Mouse (Mus musculus) kidney, postnatal 14 days (tissue): ENCODE measurements around the gene Ralb.

ENCODE experiments used
- DNase-seq: peaks from one replicate; pipeline ENCODE4 v3.0.0; 2022; ENCODE audit warnings: mixed read lengths

Ralb gene

DNA sequence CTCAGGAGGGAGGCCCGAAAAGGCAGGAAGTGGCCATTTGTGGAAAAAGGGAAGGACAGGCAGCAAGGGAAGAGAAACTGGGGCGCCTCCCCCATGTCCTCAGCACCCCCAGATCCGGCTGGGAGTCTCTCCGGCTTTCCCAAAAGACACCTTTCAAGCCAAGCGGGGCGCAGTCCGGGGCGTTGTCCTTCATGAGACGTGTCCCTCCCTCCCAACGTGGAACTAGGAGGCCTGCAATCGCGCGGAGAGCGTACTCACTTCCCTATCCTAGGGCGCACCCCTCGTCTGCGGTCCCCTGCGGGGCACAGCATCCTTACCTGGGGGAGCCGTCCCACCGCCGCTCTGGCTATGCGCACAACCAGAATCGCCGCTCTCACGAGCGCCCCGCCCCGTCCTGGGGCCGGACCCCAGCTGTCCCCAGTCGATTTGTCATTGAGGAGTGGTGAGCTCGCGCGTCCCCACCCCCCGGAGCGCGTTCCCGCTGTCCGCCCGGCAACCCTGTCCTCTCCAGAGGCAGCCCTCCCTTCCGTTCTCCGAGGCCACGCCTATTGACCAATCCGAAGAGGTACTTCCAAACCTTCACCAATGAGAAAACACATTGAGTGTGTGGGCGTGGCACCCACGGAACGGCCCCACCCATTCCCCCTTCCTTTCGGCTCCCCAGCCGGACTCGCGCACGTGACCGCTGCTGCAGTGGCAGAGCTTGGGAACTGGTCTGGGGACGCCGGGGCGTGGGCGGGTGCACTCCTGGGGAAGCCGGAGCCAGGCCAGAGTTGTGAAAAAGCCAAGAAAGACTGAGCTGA, at the start of gene Ralb:
Ralb (minus strand) TSS at position 535 of the 803 bp plus-strand sequence.
- peak; percentile 99 for DNase-seq

DNA sequence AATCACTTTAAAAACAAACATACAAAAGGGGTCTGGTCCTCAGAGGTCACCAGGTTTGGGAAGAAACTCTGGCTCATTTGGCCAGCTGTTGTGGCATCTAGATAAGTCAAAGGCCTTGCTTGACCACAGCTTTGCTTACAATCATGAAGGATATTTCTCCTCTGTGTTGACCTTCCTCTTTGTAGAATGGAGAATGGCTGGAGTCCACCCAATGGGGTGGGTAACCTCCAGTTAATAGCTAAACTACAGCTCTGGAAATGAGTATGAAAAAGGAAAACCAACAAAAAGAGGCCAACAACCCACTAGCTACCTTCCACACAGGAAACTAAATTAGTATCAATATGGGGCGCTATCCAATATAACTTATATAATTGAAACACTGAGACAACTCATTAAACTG, 47.1 kb upstream of the Ralb start:
- no peak for DNase-seq

DNA sequence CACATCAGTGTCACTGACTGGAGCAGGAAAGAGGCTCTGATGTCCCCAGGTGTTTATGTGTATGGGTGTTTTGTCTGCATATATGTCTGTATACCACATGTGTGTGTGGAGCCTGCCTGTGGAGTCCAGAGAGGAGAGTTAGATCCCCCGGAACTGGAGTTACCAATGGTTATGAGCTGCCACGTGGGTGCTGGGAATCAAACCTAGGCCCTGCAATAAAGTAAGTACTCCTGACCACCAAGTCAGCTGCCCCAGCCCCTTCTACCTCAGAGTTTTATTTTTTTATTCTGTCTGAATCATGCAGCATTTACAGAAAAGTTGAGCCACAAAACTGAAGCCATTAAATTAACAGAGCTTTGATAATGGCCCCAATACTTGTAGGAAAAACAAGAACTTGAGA, 45.5 kb upstream of the Ralb start:
- no peak for DNase-seq

DNA sequence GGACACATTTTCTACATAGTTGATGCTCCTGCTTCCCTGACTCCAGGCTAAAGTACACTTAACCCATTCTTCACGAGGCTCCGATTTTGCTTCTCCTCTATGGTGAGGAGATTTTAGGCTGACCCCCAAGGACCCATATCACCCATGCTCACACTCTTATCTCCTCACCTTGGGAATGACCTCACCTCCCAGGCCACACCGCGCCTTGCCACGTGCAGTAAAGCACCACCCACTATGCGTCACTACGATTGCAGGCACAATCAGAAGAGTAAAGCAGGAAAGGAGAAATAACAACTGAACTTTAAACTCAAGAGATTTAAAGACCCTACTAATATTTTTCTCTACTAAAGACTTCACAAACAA, 44.7 kb upstream of the Ralb start:
- no peak for DNase-seq

DNA sequence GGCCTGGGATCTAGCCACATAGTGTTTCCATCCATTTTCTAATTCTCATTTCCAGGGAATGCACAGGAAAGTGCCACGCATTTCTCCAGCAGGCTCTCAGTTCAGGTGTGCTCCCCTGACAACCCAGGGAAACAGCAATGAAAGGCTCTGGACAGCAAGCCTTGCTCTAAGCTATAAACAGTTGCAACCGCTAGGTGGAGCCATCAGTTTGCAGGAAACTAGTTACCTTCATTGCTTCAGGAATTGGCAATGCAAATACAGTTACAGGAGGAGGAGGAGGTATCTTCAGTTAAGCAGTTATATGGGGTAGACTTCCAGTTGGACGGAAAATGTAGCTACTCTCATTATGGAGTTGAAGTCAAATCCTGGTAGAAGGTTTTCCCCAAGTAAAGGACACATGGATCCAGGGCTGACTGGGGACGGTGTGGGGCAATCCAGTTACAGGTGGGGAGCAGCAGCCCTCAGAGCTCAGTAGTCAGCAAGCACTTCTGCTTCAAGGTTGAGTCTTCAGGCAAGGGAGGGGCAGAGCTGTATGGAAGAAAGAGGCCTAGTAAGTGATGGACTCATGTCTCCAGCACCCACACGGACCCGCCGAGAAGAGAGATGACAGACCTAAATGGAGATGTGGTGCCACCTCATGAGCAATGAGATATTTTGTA, 44.2 kb upstream of the Ralb start:
- peak; percentile 86 for DNase-seq

DNA sequence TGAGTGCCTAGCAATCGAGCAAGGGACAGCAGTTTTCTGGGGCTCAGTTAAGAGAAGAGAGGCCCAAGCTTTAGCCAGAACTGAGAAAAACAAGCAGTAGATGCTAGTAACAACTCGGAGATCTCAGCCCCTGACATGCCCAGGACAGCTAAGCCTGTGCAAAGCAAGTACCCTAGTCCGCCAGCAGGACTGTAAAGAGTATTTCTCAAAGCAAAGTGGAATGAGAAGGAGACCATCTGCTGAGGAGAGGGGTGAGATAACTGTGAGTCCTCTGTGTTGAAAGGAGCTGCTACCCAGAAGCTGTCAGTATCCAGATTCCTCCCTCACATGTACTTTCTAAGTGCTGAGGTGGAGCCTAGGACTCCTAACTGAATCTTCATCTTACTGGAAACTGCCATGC, 41.9 kb upstream of the Ralb start:
- DNase-seq = no peak

DNA sequence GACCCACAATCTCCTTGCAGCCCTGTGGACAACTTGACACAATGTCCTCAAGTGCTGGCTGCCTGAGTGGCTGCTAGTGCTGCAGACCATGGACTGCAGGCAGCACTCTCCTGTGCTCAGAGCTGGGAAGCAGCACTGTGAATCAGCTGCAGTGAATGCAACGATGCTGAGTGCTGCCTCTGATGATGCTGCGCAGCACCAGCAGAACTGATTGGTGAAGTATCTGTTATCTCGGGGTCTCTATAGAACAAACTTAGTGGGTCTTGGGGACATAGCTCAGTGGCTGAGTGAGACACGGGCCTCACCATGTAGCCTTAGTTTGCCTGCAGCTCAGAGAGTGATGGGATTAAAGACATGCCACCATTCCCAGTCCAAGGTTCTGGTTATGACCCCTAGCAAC, 41.1 kb upstream of the Ralb start:
- DNase-seq = no peak

DNA sequence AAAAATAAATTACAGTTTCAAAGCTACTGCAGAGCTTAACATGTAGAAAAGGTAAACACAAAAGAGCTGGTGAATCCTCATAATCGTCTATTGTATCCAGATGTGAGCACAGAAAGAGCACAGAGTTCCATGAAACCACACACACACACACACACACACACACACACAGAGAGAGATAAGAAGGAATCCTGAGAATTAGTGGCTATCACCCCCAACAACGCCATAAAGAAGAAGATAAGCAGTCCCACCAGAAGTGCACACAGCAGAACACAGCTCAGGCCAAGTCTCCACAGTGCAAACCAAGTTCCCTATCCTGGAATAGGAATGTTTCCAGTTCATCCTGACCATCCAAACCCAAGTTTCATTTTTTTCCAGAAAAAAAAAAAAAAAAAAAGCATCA, 40.6 kb upstream of the Ralb start:
- no peak for DNase-seq

DNA sequence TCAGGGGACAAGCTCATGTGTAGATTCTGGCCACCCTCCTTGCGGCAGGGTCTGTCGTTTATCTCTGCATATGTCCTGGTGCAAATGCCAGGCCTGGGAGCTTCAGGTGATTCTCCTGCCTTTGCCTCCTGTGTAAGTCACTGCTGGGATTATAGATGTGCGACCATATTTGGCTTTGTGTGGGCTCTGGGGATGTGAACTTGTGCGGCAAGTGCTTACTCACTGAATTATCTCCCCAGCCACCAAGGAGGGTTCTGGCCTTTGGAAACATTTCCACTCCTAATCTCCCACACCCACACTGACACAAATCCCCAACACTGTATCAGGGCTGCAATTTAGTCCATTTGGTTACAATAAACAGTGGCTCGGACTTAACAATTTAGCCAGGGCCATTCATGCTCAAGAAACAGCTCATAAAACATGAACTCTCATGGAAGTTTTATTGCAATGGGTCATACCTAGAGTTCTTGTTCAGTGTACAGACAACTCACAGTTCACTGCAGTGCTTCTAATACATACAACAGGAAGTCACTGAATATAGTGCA, 40.1 kb upstream of the Ralb start:
- no peak for DNase-seq

DNA sequence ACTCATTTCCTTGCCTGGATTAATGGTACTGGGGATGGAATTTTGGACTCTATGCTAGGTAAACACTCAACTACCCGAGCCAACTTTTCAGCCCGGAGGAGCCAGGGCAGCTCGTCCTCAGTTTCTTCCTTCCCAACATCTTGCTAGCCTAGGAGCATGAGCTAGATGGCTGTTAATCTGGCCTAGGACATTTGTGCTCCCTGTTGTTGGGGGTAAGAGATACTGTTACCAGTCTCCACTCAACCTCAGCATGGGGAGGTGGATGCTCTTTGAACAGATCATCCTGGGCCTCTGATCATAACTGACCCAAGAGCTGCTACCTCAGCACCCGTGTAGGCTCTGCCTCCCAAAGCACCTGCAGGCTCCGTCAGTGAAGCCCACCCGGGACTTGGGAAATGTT, 38.7 kb upstream of the Ralb start:
- DNase-seq = no peak

DNA sequence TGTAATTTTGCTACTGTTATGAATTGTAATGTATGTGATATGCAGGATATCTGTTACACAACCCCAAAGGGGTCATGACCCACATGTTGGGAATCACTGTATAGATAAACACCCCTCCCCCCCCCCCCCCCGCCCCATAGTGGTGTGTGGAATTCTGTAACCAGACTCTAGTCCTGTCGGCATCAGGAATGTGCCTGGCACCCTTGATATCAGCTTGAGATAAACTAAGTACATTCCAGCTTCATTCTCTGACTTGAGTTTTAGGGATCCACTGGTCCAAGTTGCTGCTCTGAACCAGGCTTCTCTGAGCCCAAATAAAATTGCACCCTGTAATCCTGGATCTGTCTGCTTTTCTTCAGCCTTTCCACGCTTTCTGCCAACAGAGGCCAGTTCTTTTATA, 37.0 kb upstream of the Ralb start:
- DNase-seq = no peak

DNA sequence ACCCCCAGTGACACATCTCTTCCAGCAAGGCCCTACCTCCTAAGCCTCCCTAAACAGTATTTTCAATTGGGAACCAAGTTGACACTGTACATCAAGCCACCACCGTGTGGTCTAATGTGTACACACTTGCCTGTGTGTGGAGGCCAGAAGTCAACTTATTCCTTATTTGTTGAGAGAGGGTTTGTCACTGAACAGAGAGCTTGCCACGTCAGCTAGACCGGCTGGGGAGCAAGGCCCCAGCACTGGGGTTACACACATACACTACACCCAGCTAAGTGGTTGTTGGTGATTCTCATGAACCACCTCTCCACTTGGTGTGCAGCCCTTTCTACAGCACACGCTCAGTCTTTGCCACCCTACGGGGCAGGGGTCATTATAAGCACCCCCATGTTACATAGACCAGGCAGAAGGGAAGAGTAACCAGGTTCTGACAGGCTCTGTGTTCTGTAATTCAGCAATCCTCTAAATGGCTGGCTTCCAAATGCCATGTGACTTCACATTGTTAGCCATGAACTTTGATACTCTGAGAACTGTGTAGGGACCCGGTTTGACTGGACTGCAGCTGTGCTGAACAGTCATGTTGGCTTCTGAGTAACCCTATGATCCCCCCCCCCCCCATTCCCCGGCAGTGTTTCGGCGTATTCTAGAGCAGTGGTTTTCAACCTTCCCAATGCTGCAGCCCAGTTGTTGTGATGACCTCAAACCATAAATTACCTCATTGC, 36.4 kb upstream of the Ralb start:
- peak; percentile 87 for DNase-seq

DNA sequence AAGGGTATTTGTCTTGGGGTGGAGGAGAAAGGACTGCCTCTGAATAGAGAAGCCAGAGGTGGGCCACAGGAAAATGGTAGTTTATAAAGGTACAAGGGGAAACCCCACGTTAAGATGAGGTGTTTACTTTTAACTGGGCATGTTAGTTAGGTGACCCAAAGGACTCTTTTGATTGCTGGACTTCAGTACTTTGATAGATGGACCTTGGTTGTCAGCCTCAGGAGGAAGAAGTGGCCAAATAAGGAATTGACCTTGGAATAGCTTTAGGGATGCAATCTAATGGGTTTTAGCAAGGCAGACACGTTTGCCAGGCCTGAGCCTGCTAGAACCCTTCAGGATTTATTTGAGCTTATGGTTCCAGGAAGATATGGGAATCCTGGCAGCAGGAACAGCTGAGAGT, 34.7 kb upstream of the Ralb start:
- DNase-seq = no peak

DNA sequence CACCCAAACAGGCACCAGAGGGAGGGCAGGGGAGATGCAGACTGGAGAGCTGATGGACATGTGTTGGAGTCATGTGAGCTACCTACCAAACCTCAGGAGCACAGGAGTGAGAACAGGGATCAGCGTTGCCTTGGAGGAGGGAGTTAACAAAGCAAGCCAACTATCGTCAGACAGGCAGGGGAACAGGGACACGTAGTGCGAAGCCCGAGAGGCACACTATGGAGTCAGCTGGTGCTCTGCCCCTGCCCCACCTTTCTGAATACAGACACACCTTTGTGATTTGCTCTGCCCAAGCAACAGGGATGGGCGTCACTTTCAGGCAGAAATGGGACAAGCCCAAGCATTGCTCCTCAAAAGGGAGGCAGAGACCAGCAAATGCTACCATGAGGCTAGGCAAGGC, 33.1 kb upstream of the Ralb start:
- no peak for DNase-seq

DNA sequence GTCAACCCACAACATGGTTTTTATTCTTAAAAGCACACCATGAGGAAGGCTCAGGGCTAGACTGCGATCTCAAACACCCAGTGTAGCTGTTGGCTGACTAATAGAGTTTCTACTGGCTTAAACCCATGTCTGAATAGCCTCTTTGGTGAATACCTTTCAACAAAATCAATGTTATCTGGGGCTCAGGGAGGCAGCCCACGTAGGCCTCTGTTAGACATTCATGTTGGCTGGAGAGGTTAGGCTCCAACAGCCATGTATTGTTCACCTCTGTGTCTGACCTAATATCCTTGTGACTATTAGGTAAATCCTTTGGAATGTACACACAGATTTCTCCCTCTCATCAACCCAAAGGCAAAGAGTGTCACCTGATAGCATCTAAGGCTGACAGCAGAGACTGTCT, 31.5 kb upstream of the Ralb start:
- no peak for DNase-seq

DNA sequence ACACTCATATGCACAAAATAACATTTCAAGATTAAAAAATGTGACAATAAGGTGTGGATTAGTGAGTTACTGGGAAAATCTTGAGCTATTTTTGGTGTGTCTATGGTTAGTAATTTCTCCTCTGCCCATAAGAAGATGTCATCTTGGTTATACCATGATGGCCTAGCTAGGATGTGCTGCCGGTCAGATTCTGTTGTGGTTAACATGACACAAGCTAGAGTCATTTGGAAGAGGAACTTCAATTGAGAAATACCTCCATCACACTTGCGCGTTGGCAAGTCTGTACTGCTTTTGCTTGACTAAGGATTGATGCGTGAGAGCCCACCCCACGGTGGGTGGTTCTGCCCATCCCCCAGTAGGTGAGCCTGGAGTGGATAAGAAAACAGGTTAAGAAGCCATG, 29.7 kb upstream of the Ralb start:
- no peak for DNase-seq

DNA sequence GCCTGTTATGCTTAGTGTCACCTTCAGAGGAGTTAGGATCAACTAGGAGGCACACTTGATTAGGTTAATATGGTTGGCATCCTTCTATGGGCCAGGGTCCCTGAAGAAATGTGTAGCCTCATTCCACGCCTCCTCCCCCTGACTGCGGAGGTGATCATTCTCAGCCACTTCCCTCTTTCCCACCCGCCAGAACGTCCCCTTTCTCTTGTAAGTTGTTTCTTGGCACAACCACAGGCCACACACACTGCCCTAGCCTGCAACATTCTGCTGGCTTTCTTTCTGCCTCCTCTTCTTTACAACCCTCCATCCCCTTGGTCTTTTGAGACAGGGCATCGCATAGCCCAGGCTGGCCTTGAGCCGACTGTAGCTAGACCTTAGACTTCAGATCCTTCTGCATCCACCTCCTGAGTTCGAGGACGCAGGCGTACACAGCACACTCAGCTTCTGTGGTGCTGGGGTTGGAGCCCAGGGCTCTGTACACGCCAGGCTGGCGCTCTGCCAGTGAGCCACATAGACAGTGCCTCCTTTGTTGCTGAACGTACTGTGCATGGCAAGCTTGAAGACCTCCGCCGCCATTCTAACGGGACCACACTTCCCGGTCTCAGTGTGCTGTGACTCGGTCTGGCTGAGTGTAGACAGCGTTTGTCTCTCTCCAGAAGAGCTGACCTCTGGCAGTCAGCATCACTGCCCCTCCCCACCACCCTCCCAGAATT, 28.7 kb upstream of the Ralb start:
- no peak for DNase-seq

DNA sequence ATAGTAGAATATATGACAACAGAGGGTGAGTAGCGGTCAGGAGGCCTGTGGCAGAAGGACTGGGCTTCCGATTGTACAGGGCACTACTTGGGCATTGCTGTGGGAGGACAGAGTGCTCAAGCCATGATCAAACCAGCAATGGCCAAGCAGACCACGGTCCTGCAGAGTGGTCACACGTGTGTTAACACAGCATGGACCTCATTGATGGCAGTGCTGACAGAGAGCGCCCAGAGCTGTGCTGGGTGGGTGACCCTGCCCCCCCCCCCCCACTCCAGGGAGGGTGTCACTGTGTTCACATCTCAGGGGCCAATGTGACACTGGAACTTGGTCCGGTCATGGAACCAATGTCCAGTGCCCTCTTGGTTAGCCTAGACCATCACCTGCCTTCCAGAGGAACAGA, 27.6 kb upstream of the Ralb start:
- no peak for DNase-seq

DNA sequence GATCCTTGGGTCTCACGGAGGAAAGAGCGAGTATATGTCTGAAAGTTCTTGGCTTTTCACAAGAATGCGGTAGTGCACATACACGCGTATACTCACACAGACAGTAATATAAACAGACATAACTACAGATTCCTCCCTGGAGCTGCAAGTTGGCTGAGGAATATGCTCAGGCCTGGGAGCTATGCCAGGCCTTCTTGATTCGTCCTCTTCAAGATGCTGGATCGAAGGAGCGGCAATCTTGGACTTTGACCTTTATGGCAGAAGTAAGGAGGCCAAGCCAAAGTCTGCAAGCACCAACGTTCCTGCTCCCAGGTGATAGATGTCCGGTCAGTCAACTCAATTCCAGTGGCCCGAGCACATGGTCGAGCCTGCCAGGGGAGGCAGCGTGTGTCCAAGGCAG, 26.3 kb upstream of the Ralb start:
- no peak for DNase-seq

DNA sequence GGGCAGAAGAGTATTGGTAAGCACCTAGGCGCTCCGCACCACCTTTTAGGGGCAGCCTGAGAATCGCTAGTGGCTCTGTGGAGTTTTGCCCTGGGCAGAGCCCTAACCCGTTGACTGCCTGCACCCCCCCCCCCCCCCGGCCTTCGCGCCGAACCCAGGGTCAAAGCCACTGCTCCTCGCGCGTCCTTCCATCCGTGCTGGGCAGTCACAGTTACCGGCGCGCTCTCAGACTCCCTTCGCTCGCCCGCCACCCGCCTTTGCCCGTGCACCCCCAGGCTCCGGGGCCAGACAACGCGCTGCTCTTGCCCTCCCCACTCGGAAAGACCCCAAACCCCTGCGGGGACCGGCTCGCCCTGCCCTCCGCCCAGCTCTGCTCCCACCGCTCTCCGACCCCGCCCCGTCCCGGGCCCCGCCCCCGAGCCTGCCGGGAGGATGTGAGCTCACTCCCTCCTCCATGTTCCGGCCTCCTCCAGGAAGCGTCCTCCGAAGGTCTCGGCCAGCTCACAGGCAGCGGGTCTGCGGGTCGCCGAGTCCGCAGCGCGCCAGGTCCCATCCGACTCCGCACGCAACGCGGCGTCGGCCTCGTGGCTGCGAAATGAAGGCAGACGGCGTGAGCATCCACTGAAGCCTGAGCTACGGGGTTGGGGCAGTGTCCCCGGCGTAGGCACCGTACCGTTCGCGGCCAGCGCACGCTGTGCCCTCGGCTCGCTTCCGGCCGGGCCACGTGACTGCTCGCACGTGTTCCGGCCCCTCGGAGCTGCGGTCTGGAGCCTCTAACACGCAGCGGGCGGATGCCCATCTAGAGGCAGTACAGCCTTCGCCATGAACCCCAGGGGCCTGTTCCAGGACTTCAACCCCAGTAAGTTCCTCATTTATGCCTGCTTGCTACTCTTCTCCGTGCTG, 21.3 kb upstream of the Ralb start, which contains the start of gene Tmem185b:
Tmem185b (plus strand) TSS at position 472 of the 903 bp plus-strand sequence.
- DNase-seq = peak; percentile 94

DNA sequence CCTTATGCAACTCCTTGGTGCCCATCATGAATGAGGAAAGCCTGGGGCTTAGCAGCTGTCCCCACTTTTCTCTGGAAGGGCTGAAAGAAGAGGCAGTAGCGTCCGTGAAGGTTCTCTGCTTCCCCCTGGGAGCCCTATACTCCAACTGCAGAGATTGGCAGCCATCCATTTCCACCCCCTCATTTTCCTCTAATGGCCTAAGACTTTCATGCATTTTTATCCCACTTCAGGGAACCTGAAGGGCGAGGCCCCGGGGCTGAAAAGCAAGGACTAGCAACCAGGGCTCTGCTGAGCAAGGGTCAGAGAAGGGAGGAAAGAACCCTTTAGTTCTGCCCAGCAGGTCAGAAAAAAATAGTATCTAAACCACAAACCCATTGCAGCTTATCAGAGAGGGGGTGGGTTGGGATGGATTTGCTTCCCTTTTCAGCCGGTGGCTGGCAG, 20.4 kb upstream of the Ralb start:
- DNase-seq = peak; percentile 61

DNA sequence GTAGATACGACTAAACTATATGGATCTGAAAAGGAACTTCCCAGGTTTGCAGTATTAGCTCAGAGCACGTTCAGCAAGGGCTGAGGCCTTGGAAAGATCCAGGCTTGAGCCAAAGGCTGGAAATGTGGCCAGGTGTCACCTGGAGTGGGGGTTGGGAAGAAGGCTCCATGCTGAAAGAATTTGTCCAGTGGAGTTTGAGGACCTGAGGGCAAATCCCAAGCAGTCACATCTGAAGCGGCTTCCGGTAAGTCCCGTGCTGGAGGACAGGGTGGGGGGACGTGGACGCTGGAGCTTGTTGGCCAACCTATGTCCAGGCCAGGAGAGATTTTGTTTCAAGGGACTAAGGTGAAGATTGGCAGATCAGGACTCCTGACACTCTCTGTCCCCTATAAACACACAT, 19.2 kb upstream of the Ralb start:
- DNase-seq = no peak
